Mouse (Mus musculus): Measurements from ENCODE around the gene Ccdc30.

Ccdc30 gene

GRCm38 (mm10) chr4:119415072-119415753 is at the start of gene Ccdc30:
TSS of gene Ccdc30 (minus strand) at chr4:119415521.
- peak; percentile 88 for DNase-seq (ENCODE audit: low read depth, low spot score)

- no peak for DNase-seq (ENCODE audit: low read depth, low spot score)
Measured at GRCm38 (mm10) chr4:119463756-119464419, 48.6 kb upstream of the Ccdc30 start.

GRCm38 (mm10) chr4:119462858-119463755 is 47.8 kb upstream of the Ccdc30 start:
- no peak for DNase-seq (ENCODE audit: low read depth, low spot score)

- no peak for DNase-seq (ENCODE audit: low read depth, low spot score)
Measured at GRCm38 (mm10) chr4:119462457-119462856, 47.1 kb upstream of the Ccdc30 start.

GRCm38 (mm10) chr4:119460728-119461141 is 45.4 kb upstream of the Ccdc30 start:
- DNase-seq (ENCODE audit: low read depth, low spot score) = peak; percentile 92

GRCm38 (mm10) chr4:119460296-119460695 is 45.0 kb upstream of the Ccdc30 start:
- no peak for DNase-seq (ENCODE audit: low read depth, low spot score)

GRCm38 (mm10) chr4:119453533-119453932 is 38.2 kb upstream of the Ccdc30 start:
- DNase-seq (ENCODE audit: low read depth, low spot score) = no peak

- DNase-seq (ENCODE audit: low read depth, low spot score) = no peak
Measured at GRCm38 (mm10) chr4:119453128-119453527, 37.8 kb upstream of the Ccdc30 start.

GRCm38 (mm10) chr4:119450436-119450835 is 35.1 kb upstream of the Ccdc30 start:
- DNase-seq (ENCODE audit: low read depth, low spot score) = no peak

- no peak for DNase-seq (ENCODE audit: low read depth, low spot score)
Measured at GRCm38 (mm10) chr4:119447786-119448185, 32.5 kb upstream of the Ccdc30 start.

- DNase-seq (ENCODE audit: low read depth, low spot score) = no peak
Measured at GRCm38 (mm10) chr4:119447261-119447660, 31.9 kb upstream of the Ccdc30 start.

GRCm38 (mm10) chr4:119442539-119442938 is 27.2 kb upstream of the Ccdc30 start:
- no peak for DNase-seq (ENCODE audit: low read depth, low spot score)

GRCm38 (mm10) chr4:119441836-119442235 is 26.5 kb upstream of the Ccdc30 start:
- DNase-seq (ENCODE audit: low read depth, low spot score) = no peak

GRCm38 (mm10) chr4:119437936-119438335 is 22.6 kb upstream of the Ccdc30 start:
- DNase-seq (ENCODE audit: low read depth, low spot score) = no peak

- no peak for DNase-seq (ENCODE audit: low read depth, low spot score)
Measured at GRCm38 (mm10) chr4:119430678-119431077, 15.4 kb upstream of the Ccdc30 start.

GRCm38 (mm10) chr4:119427680-119428079 is 12.4 kb upstream of the Ccdc30 start:
- no peak for DNase-seq (ENCODE audit: low read depth, low spot score)

- DNase-seq (ENCODE audit: low read depth, low spot score) = no peak
Measured at GRCm38 (mm10) chr4:119425601-119426000, 10.3 kb upstream of the Ccdc30 start.

- DNase-seq (ENCODE audit: low read depth, low spot score) = no peak
Measured at GRCm38 (mm10) chr4:119425077-119425476, 9.8 kb upstream of the Ccdc30 start.

- peak; percentile 67 for DNase-seq (ENCODE audit: low read depth, low spot score)
Measured at GRCm38 (mm10) chr4:119422294-119422964, 7.1 kb upstream of the Ccdc30 start, which contains the start of the genes Ppcs and Zmynd12. TSS of gene Ppcs (minus strand) at chr4:119422420. TSS of gene Zmynd12 (plus strand) at chr4:119422814.

GRCm38 (mm10) chr4:119421921-119422293 is 6.6 kb upstream of the Ccdc30 start:
- DNase-seq (ENCODE audit: low read depth, low spot score) = no peak

GRCm38 (mm10) chr4:119421191-119421590 is 5.9 kb upstream of the Ccdc30 start:
- DNase-seq (ENCODE audit: low read depth, low spot score) = no peak

GRCm38 (mm10) chr4:119417894-119418293 is 2.6 kb upstream of the Ccdc30 start:
- DNase-seq (ENCODE audit: low read depth, low spot score) = no peak
